Mouse (Mus musculus) olfactory bulb, adult 2 months (tissue): ENCODE data around the gene Erc1.

Source experiments
- CTCF ChIP-seq: fragments of 200-500 bp; IDR thresholded peaks from 2 replicates; pipeline ENCODE4 v1.5.1; 2012; ENCODE audit warnings: low read depth, mild to moderate bottlenecking, low read length, moderate library complexity; ENCODE audit not compliant: insufficient read depth
- POLR2A ChIP-seq: fragments of 200-500 bp; IDR thresholded peaks from 2 replicates; pipeline ENCODE4 v1.6.1; 2012; ENCODE audit warnings: mild to moderate bottlenecking, low read depth, low read length, moderate library complexity; ENCODE audit not compliant: insufficient read depth

DNA sequence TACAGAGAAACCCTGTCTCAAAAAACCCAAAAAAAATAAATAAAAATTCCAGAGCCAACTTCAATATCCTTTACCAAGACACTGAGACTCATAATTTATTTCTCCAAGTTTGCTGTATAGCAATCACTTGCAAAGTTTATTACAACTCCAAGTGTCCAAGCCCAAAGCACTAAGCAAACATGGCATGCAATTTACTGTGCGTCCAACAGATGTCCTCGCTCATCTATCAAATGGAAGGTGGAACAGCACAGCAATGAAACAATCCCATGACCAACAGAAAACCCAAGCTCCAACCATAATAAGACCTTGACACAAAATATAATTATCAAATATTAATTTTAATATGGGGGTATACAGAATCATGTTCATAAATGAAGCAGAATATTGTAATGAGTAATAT, 55.4 kb downstream of the Erc1 start:
- TF ChIP-seq CTCF: no peak
- TF ChIP-seq POLR2A: no peak
